Mouse (Mus musculus) C2C12 (cell line): ENCODE results near the gene Bmpr1a. TPM values are rescaled to one million over a fixed set of nuclear protein-coding genes. Genes with fewer than 3 reads are reported as not detected.

Experiments used
- H3K27me3 ChIP-seq: one replicate; pipeline ENCODE4 v1.6.1; 2011; ENCODE audit not compliant: control insufficient read depth, insufficient read depth, insufficient read length
- H3K36me3 ChIP-seq: one replicate; pipeline ENCODE4 v1.6.1; 2011; ENCODE audit not compliant: control insufficient read depth, insufficient read depth
- H3K4me3 ChIP-seq: one replicate; pipeline ENCODE4 v1.5.1; 2011; ENCODE audit warnings: mild to moderate bottlenecking, control low read depth; ENCODE audit not compliant: poor library complexity, insufficient read depth, severe bottlenecking
- H3K79me2 ChIP-seq: one replicate; pipeline ENCODE4 v1.6.1; 2011; ENCODE audit not compliant: control insufficient read depth, insufficient read depth
- H3K79me3 ChIP-seq: one replicate; pipeline ENCODE4 v1.6.1; 2011; ENCODE audit warnings: low read depth, control low read depth
- H3ac ChIP-seq: one replicate; pipeline ENCODE3; 2011; ENCODE audit warnings: low read depth; ENCODE audit not compliant: control insufficient read depth, insufficient read length
- CEBPB ChIP-seq: IDR thresholded peaks from one replicate; pipeline ENCODE4 v1.6.1; 2011; ENCODE audit warnings: low read depth, mild to moderate bottlenecking, control low read depth, moderate library complexity
- CTCF ChIP-seq: IDR thresholded peaks from one replicate; pipeline ENCODE4 v1.5.1; 2011; ENCODE audit not compliant: control insufficient read depth, insufficient read depth, insufficient read length
- FOSL1 ChIP-seq: IDR thresholded peaks from one replicate; pipeline ENCODE4 v1.8.0; 2011; ENCODE audit warnings: mild to moderate bottlenecking, low read length; ENCODE audit not compliant: poor library complexity, insufficient read depth, severe bottlenecking
- MAX ChIP-seq: IDR thresholded peaks from one replicate; pipeline ENCODE4 v1.6.1; 2011; ENCODE audit warnings: mild to moderate bottlenecking, control low read depth
- MYOD1 ChIP-seq: IDR thresholded peaks from one replicate; pipeline ENCODE4 v1.6.1; 2011; ENCODE audit warnings: low read depth; ENCODE audit not compliant: control insufficient read depth, insufficient read length
- MYOG ChIP-seq: IDR thresholded peaks from one replicate; pipeline ENCODE4 v1.6.1; 2011; ENCODE audit not compliant: control insufficient read depth, insufficient read length; ENCODE audit errors: extremely low read depth
- USF1 ChIP-seq: IDR thresholded peaks from one replicate; pipeline ENCODE4 v1.6.1; 2011; ENCODE audit warnings: low read depth, mild to moderate bottlenecking, control low read depth, moderate library complexity
- polyA plus RNA-seq: library from polyadenylated mRNA; unstranded; fragments of >200 nt; fragmentation: generic; extraction: Trizol; gene quantifications from one replicate; pipeline ENCODE4 v1.2.1, GENCODE M21; 2012; ENCODE audit warnings: missing spikeins

The Bmpr1a gene
- polyA plus RNA-seq, 1 experiment, result 8.9 TPM

GRCm38 (mm10) chr14:34497346-34497745 is 5.8 kb downstream of the Bmpr1a start:
- Histone ChIP-seq H3K36me3 (no peaks in the 10 kb centered on the region), H3K27me3 (no peaks in the 10 kb centered on the region)
- no peak for TF ChIP-seq CEBPB
- TF ChIP-seq MAX, result no peak
- TF ChIP-seq CTCF, result no peak
- no peak for TF ChIP-seq FOSL1
- no peak for TF ChIP-seq MYOD1

GRCm38 (mm10) chr14:34493682-34494081 is 9.5 kb downstream of the Bmpr1a start:
- peaks cover 100% of the 10 kb centered on the region for H3K79me2 ChIP-seq
- H3K79me3 ChIP-seq, result peaks cover 96% of the 10 kb centered on the region
- no peaks in the 10 kb centered on the region for H3K27me3 ChIP-seq
- TF ChIP-seq MYOG, result no peak
- TF ChIP-seq MYOD1, result no peak
- no peak for TF ChIP-seq FOSL1
- no peak for TF ChIP-seq CEBPB
- H3K36me3 ChIP-seq, result no peaks in the 10 kb centered on the region
- no peak overlapping the region for H3K4me3 ChIP-seq
- H3ac ChIP-seq, result no peak overlapping the region

More at GRCm38 (mm10) chr14:34497346-34497745, 5.8 kb downstream of the Bmpr1a start:
- Histone ChIP-seq H3ac (no peak overlapping the region), H3K79me3 (peaks cover 95% of the 10 kb centered on the region), H3K4me3 (no peak overlapping the region), H3K79me2 (peaks cover 99% of the 10 kb centered on the region)

- Histone ChIP-seq H3ac (no peak overlapping the region), H3K79me3 (peaks cover 95% of the 10 kb centered on the region), H3K36me3 (no peaks in the 10 kb centered on the region), H3K4me3 (no peak overlapping the region), H3K27me3 (no peaks in the 10 kb centered on the region), H3K79me2 (peaks cover 100% of the 10 kb centered on the region)
- no peak for TF ChIP-seq USF1
- TF ChIP-seq MYOG, result no peak
- no peak for TF ChIP-seq CEBPB
- TF ChIP-seq MYOD1, result no peak
- no peak for TF ChIP-seq FOSL1
- TF ChIP-seq CTCF, result no peak
- TF ChIP-seq MAX, result no peak
These were observed 10.5 kb downstream of the Bmpr1a start for GRCm38 (mm10) chr14:34492688-34493087.

GRCm38 (mm10) chr14:34490965-34491364 is 12.2 kb downstream of the Bmpr1a start:
- TF ChIP-seq MAX, result no peak
- no peak for TF ChIP-seq FOSL1
- no peak for TF ChIP-seq CTCF
- no peak for TF ChIP-seq MYOD1
- TF ChIP-seq USF1, result no peak
- no peak for TF ChIP-seq CEBPB
- no peak for TF ChIP-seq MYOG
- no peaks in the 10 kb centered on the region for H3K27me3 ChIP-seq
- no peak overlapping the region for H3ac ChIP-seq
- peaks cover 94% of the 10 kb centered on the region for H3K79me3 ChIP-seq
- no peaks in the 10 kb centered on the region for H3K36me3 ChIP-seq
- peaks cover 100% of the 10 kb centered on the region for H3K79me2 ChIP-seq
- no peak overlapping the region for H3K4me3 ChIP-seq

- Histone ChIP-seq H3ac (no peak overlapping the region), H3K4me3 (no peak overlapping the region), H3K36me3 (no peaks in the 10 kb centered on the region), H3K79me2 (peaks cover 100% of the 10 kb centered on the region), H3K27me3 (no peaks in the 10 kb centered on the region), H3K79me3 (peaks cover 91% of the 10 kb centered on the region)
- no peak for TF ChIP-seq MYOD1
These were observed 13.2 kb downstream of the Bmpr1a start for GRCm38 (mm10) chr14:34489928-34490327.

- no peak overlapping the region for H3ac ChIP-seq
- no peak for TF ChIP-seq MAX
- no peak for TF ChIP-seq MYOG
- TF ChIP-seq MYOD1, result no peak
- TF ChIP-seq FOSL1, result no peak
- TF ChIP-seq CTCF, result no peak
- no peak for TF ChIP-seq USF1
- no peak for TF ChIP-seq CEBPB
- no peak overlapping the region for H3K4me3 ChIP-seq
These were observed 17.0 kb downstream of the Bmpr1a start for GRCm38 (mm10) chr14:34486169-34486568.

More at GRCm38 (mm10) chr14:34486169-34486568, 17.0 kb downstream of the Bmpr1a start:
- H3K36me3 ChIP-seq, result no peaks in the 10 kb centered on the region
- H3K79me3 ChIP-seq, result peaks cover 87% of the 10 kb centered on the region
- H3K79me2 ChIP-seq, result peaks cover 100% of the 10 kb centered on the region
- H3K27me3 ChIP-seq, result no peaks in the 10 kb centered on the region
